ENCODE assay signal across 2 mouse cellular contexts in the genomic region with DNA sequence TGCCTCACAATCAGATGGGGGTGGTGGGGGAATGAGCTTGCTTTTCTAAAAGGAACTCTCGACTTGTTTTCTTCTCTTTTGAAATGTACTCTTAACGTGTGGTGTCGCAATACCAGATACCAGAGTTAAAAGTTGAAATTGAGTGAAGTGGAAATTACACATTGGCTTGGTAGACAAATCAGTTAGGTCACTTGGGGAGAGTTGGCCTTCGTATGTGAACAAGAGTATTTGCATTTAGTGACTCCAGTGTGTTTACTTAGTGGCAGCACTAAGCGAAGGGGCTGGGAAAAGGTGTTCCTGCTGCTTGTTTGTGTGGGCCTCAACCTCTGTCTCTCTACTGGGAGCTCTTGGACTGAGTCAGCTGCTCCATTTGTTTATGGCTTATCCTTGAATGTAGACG.
A peak's percentile ranks its signal among the peaks of the same experiment; 100 is the strongest.
TF ChIP-seq lines count a peak whose summit lies in the region.

No protein-coding gene starts in this region.

TF ChIP-seq in CH12.LX, 34 proteins besides CTCF, POLR2A, EP300 and RAD21:
- TF ChIP-seq USF2 (conservative IDR thresholded peaks at IDR 0.05; ENCODE audit: low read depth, low read length) (no peak), RCOR1 (conservative IDR thresholded peaks at IDR 0.05; ENCODE audit: low read depth, low read length) (no peak), ZNF384 (IDR thresholded peaks at IDR 0.05; ENCODE audit: low read depth, low read length) (no peak), MAZ (IDR thresholded peaks at IDR 0.05; ENCODE audit: low read depth, low read length) (no peak), UBTF (IDR thresholded peaks at IDR 0.05; ENCODE audit: low read depth, low read length) (no peak), NRF1 (IDR thresholded peaks at IDR 0.05; ENCODE audit: low read depth, low read length) (no peak), KAT2A (IDR thresholded peaks at IDR 0.05; ENCODE audit: insufficient replicate concordance, low read length) (no peak), TBP (conservative IDR thresholded peaks at IDR 0.05; ENCODE audit: low read depth, low read length) (no peak), NELFE (IDR thresholded peaks at IDR 0.05; ENCODE audit: low read depth, low read length) (no peak), GABPA (IDR thresholded peaks at IDR 0.05; ENCODE audit: insufficient replicate concordance, low read depth, low read length) (no peak), HCFC1 (IDR thresholded peaks at IDR 0.05; ENCODE audit: low read depth, low read length) (no peak), IRF4 (IDR thresholded peaks at IDR 0.05; ENCODE audit: low read depth, low read length) (no peak), ZMIZ1 (IDR thresholded peaks at IDR 0.05; ENCODE audit: low read depth, low read length) (no peak), ZC3H11A (IDR thresholded peaks at IDR 0.05; ENCODE audit: low read depth, low read length) (no peak), MYC (IDR thresholded peaks at IDR 0.05; ENCODE audit: low read depth, low read length) (no peak), SIN3A (IDR thresholded peaks at IDR 0.05; ENCODE audit: low read length) (no peak), POLR2AphosphoS2 (IDR thresholded peaks at IDR 0.05; ENCODE audit: low read depth, low read length) (no peak), JUND (conservative IDR thresholded peaks at IDR 0.05; ENCODE audit: low read depth, low read length) (no peak)

TF ChIP-seq in MEL, 35 proteins besides CTCF, POLR2A, EP300 and RAD21:
- no peak for TF ChIP-seq RCOR1 (IDR thresholded peaks at IDR 0.05; ENCODE audit: low read depth, low read length)
- peak; percentile 51; the same call in 1 of the 2 replicates for TF ChIP-seq SIN3A (IDR thresholded peaks at IDR 0.05; ENCODE audit: low read length)
- no peak; the same call in 1 of the 2 replicates for TF ChIP-seq CHD1 (IDR thresholded peaks at IDR 0.05; ENCODE audit: low read depth, low read length)
- TF ChIP-seq E2F4 (IDR thresholded peaks at IDR 0.05; ENCODE audit: borderline replicate concordance, low read depth, low read length) = no peak
- TF ChIP-seq NRF1 (IDR thresholded peaks at IDR 0.05; ENCODE audit: insufficient read depth, low read depth, low read length, poor library complexity, severe bottlenecking) = no peak
- TF ChIP-seq POLR2AphosphoS2 (IDR thresholded peaks at IDR 0.05; ENCODE audit: low read length) = no peak
- TF ChIP-seq MAX (IDR thresholded peaks at IDR 0.05; ENCODE audit: low read length) = no peak
- TF ChIP-seq MEF2A (IDR thresholded peaks at IDR 0.05; ENCODE audit: extremely low read depth, insufficient replicate concordance, low read depth, low read length, poor library complexity, severe bottlenecking) = no peak
- no peak for TF ChIP-seq ETS1 (IDR thresholded peaks at IDR 0.05; ENCODE audit: low read depth, low read length)
- TF ChIP-seq MAZ (IDR thresholded peaks at IDR 0.05; ENCODE audit: low read depth, low read length) = no peak
- peak; percentile 25; the same call in 1 of the 2 replicates for TF ChIP-seq MXI1 (IDR thresholded peaks at IDR 0.05; ENCODE audit: low read depth, low read length)
